ENCODE assay signal across 28 mouse cellular contexts in genomic region chr15:94006082-94006481, GRCm38 (mm10).
A peak's percentile ranks its signal among the peaks of the same experiment; 100 is the strongest.
DNase-seq lines count a peak whose midpoint lies in the region; ATAC-seq and TF ChIP-seq lines count a peak whose summit lies in the region.
"Had no signal": no experiment of that assay in that cellular context is flagged by ENCODE, and none has a peak within 500 bp of the region (broad histone marks: within the 10 kb centered on the region; RNA-seq: fewer than 3 reads in every experiment).

No protein-coding gene starts in this region.

- DNase-seq in kidney, adult 18-20 months = no peak
- DNase-seq in midbrain, embryonic 11.5 days (ENCODE audit: low spot score, missing footprints) = peak; percentile 71
- DNase-seq in limb, embryonic 10.5 days (ENCODE audit: low spot score) = peak; percentile 72
- no peak for DNase-seq in heart, postnatal 4 days
- no peak for DNase-seq in lung, adult 2 months
- DNase-seq: adrenal gland, postnatal 10 days; adrenal gland, postnatal 36 days; B cell, adult 2 months; cerebellum, adult 11 months; cerebellum, adult 2 months; cerebellum, adult 9-11 months; cerebellum, postnatal 36 days; gastrocnemius, postnatal 14 days; heart, adult 11 months; heart, postnatal 36 days had no signal

- 54% methylated on average over 5 of the region's 5 CpGs for WGBS in kidney, embryonic 15.5 days
- WGBS in midbrain, embryonic 11.5 days = 83% methylated on average over 5 of the region's 5 CpGs
- 85% methylated on average over 5 of the region's 5 CpGs for WGBS in midbrain, embryonic 13.5 days
- 16% methylated on average over 5 of the region's 5 CpGs for WGBS in limb, embryonic 10.5 days
- 15% methylated on average over 5 of the region's 5 CpGs for WGBS in limb, embryonic 13.5 days
- WGBS in lung, adult 2 months = 65% methylated on average over 5 of the region's 5 CpGs

- H3K27ac ChIP-seq in kidney, embryonic 15.5 days = peak overlapping the region; percentile 64
- H3K27ac ChIP-seq in midbrain, embryonic 11.5 days (ENCODE audit: low read depth, low read length) = no peak overlapping the region
- no peak overlapping the region for H3K27ac ChIP-seq in midbrain, embryonic 13.5 days
- peak overlapping the region; percentile 71 for H3K27ac ChIP-seq in limb, embryonic 10.5 days
- peak overlapping the region; percentile 55; the same call in 1 of the 2 replicates for H3K27ac ChIP-seq in limb, embryonic 13.5 days
- H3K27ac ChIP-seq: forebrain, embryonic 12.5 days; forebrain, embryonic 15.5 days; hindbrain, embryonic 14.5 days; hindbrain, postnatal 0 days had no signal

- H3K9ac ChIP-seq in kidney, embryonic 15.5 days = no peak overlapping the region
- no peak overlapping the region for H3K9ac ChIP-seq in midbrain, embryonic 11.5 days (ENCODE audit: low read length)
- no peak overlapping the region for H3K9ac ChIP-seq in midbrain, embryonic 13.5 days (replicated peaks)
- H3K9ac ChIP-seq in limb, embryonic 13.5 days = no peak overlapping the region
- H3K9ac ChIP-seq: embryonic facial prominence, embryonic 13.5 days; forebrain, embryonic 12.5 days; forebrain, embryonic 15.5 days; hindbrain, embryonic 14.5 days had no signal

- TF ChIP-seq POLR2A in lung, adult 2 months (IDR thresholded peaks at IDR 0.05; ENCODE audit: borderline replicate concordance, extremely low read depth, low read depth, low read length) = no peak

- H3K4me3 ChIP-seq in kidney, embryonic 15.5 days (replicated peaks) = no peak overlapping the region
- H3K4me3 ChIP-seq in midbrain, embryonic 11.5 days (ENCODE audit: low read depth, low read length) = no peak overlapping the region
- H3K4me3 ChIP-seq in midbrain, embryonic 13.5 days (replicated peaks) = no peak overlapping the region
- no peak overlapping the region for H3K4me3 ChIP-seq in limb, embryonic 10.5 days
- H3K4me3 ChIP-seq in limb, embryonic 13.5 days = no peak overlapping the region
- H3K4me3 ChIP-seq in lung, adult 2 months (replicated peaks; ENCODE audit: extremely low read depth, low read depth, low read length) = no peak overlapping the region
- H3K4me3 ChIP-seq: embryonic facial prominence, embryonic 13.5 days; erythroblast, embryonic 14.5 days; forebrain, embryonic 12.5 days; forebrain, embryonic 15.5 days had no signal

- no peaks in the 10 kb centered on the region for H3K36me3 ChIP-seq in kidney, embryonic 15.5 days
- H3K36me3 ChIP-seq in midbrain, embryonic 11.5 days (ENCODE audit: control insufficient read depth, insufficient read depth, low read length) = no peaks in the 10 kb centered on the region
- H3K36me3 ChIP-seq in midbrain, embryonic 13.5 days = no peaks in the 10 kb centered on the region
- no peaks in the 10 kb centered on the region for H3K36me3 ChIP-seq in limb, embryonic 10.5 days
- H3K36me3 ChIP-seq in limb, embryonic 13.5 days = no peaks in the 10 kb centered on the region
- H3K36me3 ChIP-seq: embryonic facial prominence, embryonic 13.5 days; forebrain, embryonic 12.5 days; forebrain, embryonic 15.5 days; G1E had no signal

- H3K4me2 ChIP-seq in kidney, embryonic 15.5 days = no peak overlapping the region
- H3K4me2 ChIP-seq in midbrain, embryonic 11.5 days = no peak overlapping the region
- H3K4me2 ChIP-seq in midbrain, embryonic 13.5 days (replicated peaks) = no peak overlapping the region
- peak overlapping the region; percentile 27; the same call in 1 of the 2 replicates for H3K4me2 ChIP-seq in limb, embryonic 13.5 days (replicated peaks)
- H3K4me2 ChIP-seq: embryonic facial prominence, embryonic 13.5 days; forebrain, embryonic 12.5 days; forebrain, embryonic 15.5 days; heart, embryonic 11.5 days; hindbrain, embryonic 14.5 days had no signal

- peaks cover 34% of the 10 kb centered on the region for H3K4me1 ChIP-seq in kidney, embryonic 15.5 days
- no peaks in the 10 kb centered on the region; the same call in 1 of the 2 replicates for H3K4me1 ChIP-seq in midbrain, embryonic 11.5 days (ENCODE audit: control insufficient read depth, insufficient read depth, low read length)
- peaks cover 2% of the 10 kb centered on the region; the same call in 1 of the 2 replicates for H3K4me1 ChIP-seq in midbrain, embryonic 13.5 days (replicated peaks)
- H3K4me1 ChIP-seq in limb, embryonic 10.5 days = peaks cover 73% of the 10 kb centered on the region
- H3K4me1 ChIP-seq in limb, embryonic 13.5 days = peaks cover 49% of the 10 kb centered on the region
- no peaks in the 10 kb centered on the region for H3K4me1 ChIP-seq in lung, adult 2 months (ENCODE audit: control insufficient read depth, insufficient read depth, low read length)
- H3K4me1 ChIP-seq: forebrain, embryonic 12.5 days; forebrain, embryonic 15.5 days had no signal

- TF ChIP-seq CTCF in lung, adult 2 months (IDR thresholded peaks at IDR 0.05; ENCODE audit: insufficient read depth, low read length) = no peak

- no peaks in the 10 kb centered on the region for H3K9me3 ChIP-seq in kidney, embryonic 15.5 days (replicated peaks)
- no peaks in the 10 kb centered on the region for H3K9me3 ChIP-seq in midbrain, embryonic 11.5 days (ENCODE audit: control insufficient read depth, low read length)
- H3K9me3 ChIP-seq in midbrain, embryonic 13.5 days = no peaks in the 10 kb centered on the region
- H3K9me3 ChIP-seq in limb, embryonic 10.5 days (replicated peaks) = no peaks in the 10 kb centered on the region
- no peaks in the 10 kb centered on the region for H3K9me3 ChIP-seq in limb, embryonic 13.5 days
- H3K9me3 ChIP-seq: embryonic facial prominence, embryonic 13.5 days; forebrain, embryonic 12.5 days; forebrain, embryonic 15.5 days had no signal

- no peak for ATAC-seq in kidney, embryonic 15.5 days (replicated peaks; ENCODE audit: low FRiP score)
- ATAC-seq in midbrain, embryonic 11.5 days (ENCODE audit: low FRiP score) = no peak
- ATAC-seq in midbrain, embryonic 13.5 days = no peak
- ATAC-seq in limb, embryonic 13.5 days (ENCODE audit: low FRiP score, low read depth) = 0 out of 2 replicates have a peak, but pooled peaks have one; percentile 36
- ATAC-seq: forebrain, embryonic 15.5 days; hindbrain, postnatal 0 days; Patski had no signal

- no peaks in the 10 kb centered on the region for H3K27me3 ChIP-seq in kidney, embryonic 15.5 days
- H3K27me3 ChIP-seq in midbrain, embryonic 11.5 days (ENCODE audit: control insufficient read depth, insufficient read depth, low read length) = no peaks in the 10 kb centered on the region
- no peaks in the 10 kb centered on the region for H3K27me3 ChIP-seq in midbrain, embryonic 13.5 days
- no peaks in the 10 kb centered on the region for H3K27me3 ChIP-seq in limb, embryonic 10.5 days (ENCODE audit: low read depth, poor library complexity, severe bottlenecking)
- peaks cover 2% of the 10 kb centered on the region; the same call in 1 of the 2 replicates for H3K27me3 ChIP-seq in limb, embryonic 13.5 days
- H3K27me3 ChIP-seq: CH12.LX; embryonic facial prominence, embryonic 13.5 days; forebrain, embryonic 12.5 days; forebrain, embryonic 15.5 days; Patski had no signal

Comparison
In these comparisons a context has a peak if more than half of its experiments do, and no peak if none do; other contexts are left out.
1. H3K27ac ChIP-seq: peak in kidney, embryonic 15.5 days (single experiment), limb, embryonic 10.5 days (single experiment) and limb, embryonic 13.5 days (single experiment); none in midbrain, embryonic 11.5 days (single experiment) and midbrain, embryonic 13.5 days (single experiment).
2. DNase-seq: peak in midbrain, embryonic 11.5 days (single experiment) and limb, embryonic 10.5 days (single experiment); none in kidney, adult 18-20 months (single experiment), heart, postnatal 4 days (single experiment) and lung, adult 2 months (single experiment).